Mouse (Mus musculus) lung, postnatal 4 days (tissue): ENCODE measurements around the gene Dnajc5.

Source experiments
- DNase-seq, 2 experiments: peaks; one replicate each; pipeline ENCODE4 v3.0.0; 2021

The Dnajc5 gene

GRCm38 (mm10) chr2:181519201-181519600 lies 1.1 kb upstream of the Dnajc5 start:
- DNase-seq: no peak

GRCm38 (mm10) chr2:181520936-181521227 lies 597 bp downstream of the Dnajc5 start:
- DNase-seq: no peak

- no peak for DNase-seq
Observed at GRCm38 (mm10) chr2:181521491-181521890, 1.2 kb downstream of the Dnajc5 start.

- peak in 1 of 2 experiments; percentile 44 for DNase-seq
Observed at GRCm38 (mm10) chr2:181522811-181523210, 2.5 kb downstream of the Dnajc5 start.

GRCm38 (mm10) chr2:181525526-181525925 lies 5.2 kb downstream of the Dnajc5 start:
- DNase-seq: no peak

GRCm38 (mm10) chr2:181529076-181529475 lies 8.8 kb downstream of the Dnajc5 start:
- DNase-seq: no peak

GRCm38 (mm10) chr2:181532589-181532988 lies 12.3 kb downstream of the Dnajc5 start:
- DNase-seq: no peak

- DNase-seq: peak in 1 of 2 experiments; percentile 19
Observed at GRCm38 (mm10) chr2:181536410-181536809, 16.1 kb downstream of the Dnajc5 start.

- DNase-seq: peak; percentile 62 to 76
Observed at GRCm38 (mm10) chr2:181537444-181538047, 17.3 kb downstream of the Dnajc5 start.

- no peak for DNase-seq
Observed at GRCm38 (mm10) chr2:181541761-181542380, 21.6 kb downstream of the Dnajc5 start.

GRCm38 (mm10) chr2:181546142-181546541 lies 25.9 kb downstream of the Dnajc5 start:
- DNase-seq: no peak

- no peak for DNase-seq
Observed at GRCm38 (mm10) chr2:181548227-181548626, 27.9 kb downstream of the Dnajc5 start.

GRCm38 (mm10) chr2:181548682-181549081 lies 28.4 kb downstream of the Dnajc5 start:
- no peak for DNase-seq

- no peak for DNase-seq
Observed at GRCm38 (mm10) chr2:181550233-181550632, 29.9 kb downstream of the Dnajc5 start.

- no peak for DNase-seq
Observed at GRCm38 (mm10) chr2:181553772-181554171, 33.5 kb downstream of the Dnajc5 start.

GRCm38 (mm10) chr2:181567338-181567737 lies 47.1 kb downstream of the Dnajc5 start:
- DNase-seq: no peak

GRCm38 (mm10) chr2:181568272-181569008 lies 48.2 kb downstream of the Dnajc5 start:
- peak in 1 of 2 experiments; percentile 65 for DNase-seq

- DNase-seq: no peak
Observed at GRCm38 (mm10) chr2:181569856-181570255, 49.6 kb downstream of the Dnajc5 start.

- DNase-seq: no peak
Observed at GRCm38 (mm10) chr2:181570375-181570774, 50.1 kb downstream of the Dnajc5 start.

- DNase-seq: no peak
Observed at GRCm38 (mm10) chr2:181570921-181571595, 50.8 kb downstream of the Dnajc5 start.

- no peak for DNase-seq
Observed at GRCm38 (mm10) chr2:181571941-181572670, 51.8 kb downstream of the Dnajc5 start.

GRCm38 (mm10) chr2:181572921-181573920 lies 52.9 kb downstream of the Dnajc5 start:
- no peak for DNase-seq
